Comparison of ENCODE assay signal across 9 mouse cellular contexts in genomic region chr1:174502846-174503745, GRCm38 (mm10). TPM values are rescaled to one million over a fixed set of nuclear protein-coding genes. Genes with fewer than 3 reads are reported as not detected.
A peak's percentile ranks its signal among the peaks of the same experiment; 100 is the strongest.
DNase-seq lines count a peak whose midpoint lies in the region; ATAC-seq lines count a peak whose summit lies in the region.
"Had no signal": no experiment of that assay in that cellular context is flagged by ENCODE, and none has a peak within 500 bp of the region (broad histone marks: within the 10 kb centered on the region; RNA-seq: fewer than 3 reads in every experiment).

No protein-coding gene starts in this region.

- WGBS in heart, embryonic 12.5 days: 2% methylated on average over 53 of the region's 53 CpGs
- under 1% methylated on average over 53 of the region's 53 CpGs for WGBS in lung, embryonic 15.5 days

- H3K9me3 ChIP-seq in heart, embryonic 12.5 days (replicated peaks): no peaks in the 10 kb centered on the region
- H3K9me3 ChIP-seq in lung, embryonic 15.5 days: no peaks in the 10 kb centered on the region

- ATAC-seq in heart, embryonic 12.5 days (ENCODE audit: insufficient number of reproducible peaks, low FRiP score): peak; percentile 45
- peak; percentile 17 for ATAC-seq in lung, embryonic 15.5 days (ENCODE audit: borderline replicate concordance, extremely low read depth, low FRiP score, low TSS enrichment)

- H3K4me2 ChIP-seq in heart, embryonic 12.5 days: peak overlapping the region; percentile 100
- H3K4me2 ChIP-seq in lung, embryonic 15.5 days: peak overlapping the region; percentile 98

- H3K27ac ChIP-seq in heart, embryonic 12.5 days (ENCODE audit: poor library complexity, severe bottlenecking): no peak overlapping the region
- H3K27ac ChIP-seq in lung, embryonic 15.5 days: no peak overlapping the region

- H3K36me3 ChIP-seq in heart, embryonic 12.5 days: no peaks in the 10 kb centered on the region
- H3K36me3 ChIP-seq in lung, embryonic 15.5 days: no peaks in the 10 kb centered on the region

- H3K4me3 ChIP-seq in heart, embryonic 12.5 days: peak overlapping the region; percentile 64
- H3K4me3 ChIP-seq in lung, embryonic 15.5 days: peak overlapping the region; percentile 58
- H3K4me3 ChIP-seq: myocyte had no signal

- H3K27me3 ChIP-seq in heart, embryonic 12.5 days (replicated peaks): peaks cover 15% of the 10 kb centered on the region; the same call in 1 of the 2 replicates
- peaks cover 23% of the 10 kb centered on the region for H3K27me3 ChIP-seq in lung, embryonic 15.5 days

- DNase-seq in ovary, postnatal 36 days (ENCODE audit: low spot score): peak; percentile 5
- DNase-seq in ovary, postnatal 10 days (ENCODE audit: low spot score): no peak
- DNase-seq in cerebellum, postnatal 36 days: peak; percentile 86 to 88
- peak; percentile 63 for DNase-seq in layer of hippocampus, adult 8-10 months (ENCODE audit: low spot score in 2 of 2)
- peak; percentile 76 for DNase-seq in right cerebral cortex, postnatal 25 days
- DNase-seq in ovary, adult 18-20 months (ENCODE audit: low spot score): no peak

- peak overlapping the region; percentile 63 for H3K9ac ChIP-seq in heart, embryonic 12.5 days
- H3K9ac ChIP-seq in lung, embryonic 15.5 days: peak overlapping the region; percentile 44; the same call in 1 of the 2 replicates

- H3K4me1 ChIP-seq in heart, embryonic 12.5 days (replicated peaks): peaks cover 16% of the 10 kb centered on the region
- H3K4me1 ChIP-seq in lung, embryonic 15.5 days: peaks cover 20% of the 10 kb centered on the region

RNA-seq across cellular contexts. Expression of gene Fmn2, which starts 1.5 kb away (rescaled TPM):
- polyA plus RNA-seq in heart, embryonic 12.5 days (2016; fragmentation: Nextera tagmentation; extraction: Ambion mirVana): 0.63 and 0.78 TPM in 2 replicates
- 10 to 100 TPM; 61.3 to 99.4 (median 76.7) TPM for total RNA-seq in layer of hippocampus, adult 8-10 months (2022)
- polyA plus RNA-seq in lung, embryonic 15.5 days (2015; fragmentation: Nextera tagmentation; extraction: Ambion mirVana): 0.28 and 0.45 TPM in 2 replicates
- polyA plus RNA-seq: myocyte had no signal

Comparison
In these comparisons a context has a peak if more than half of its experiments do, and no peak if none do; other contexts are left out.
1. DNase-seq: peak in ovary, postnatal 36 days (single experiment), cerebellum, postnatal 36 days (2 of 2), layer of hippocampus, adult 8-10 months (2 of 2) and right cerebral cortex, postnatal 25 days (single experiment); none in ovary, postnatal 10 days (single experiment) and ovary, adult 18-20 months (single experiment).